Comparison of ENCODE assay signal across 13 mouse cellular contexts in the genomic region with DNA sequence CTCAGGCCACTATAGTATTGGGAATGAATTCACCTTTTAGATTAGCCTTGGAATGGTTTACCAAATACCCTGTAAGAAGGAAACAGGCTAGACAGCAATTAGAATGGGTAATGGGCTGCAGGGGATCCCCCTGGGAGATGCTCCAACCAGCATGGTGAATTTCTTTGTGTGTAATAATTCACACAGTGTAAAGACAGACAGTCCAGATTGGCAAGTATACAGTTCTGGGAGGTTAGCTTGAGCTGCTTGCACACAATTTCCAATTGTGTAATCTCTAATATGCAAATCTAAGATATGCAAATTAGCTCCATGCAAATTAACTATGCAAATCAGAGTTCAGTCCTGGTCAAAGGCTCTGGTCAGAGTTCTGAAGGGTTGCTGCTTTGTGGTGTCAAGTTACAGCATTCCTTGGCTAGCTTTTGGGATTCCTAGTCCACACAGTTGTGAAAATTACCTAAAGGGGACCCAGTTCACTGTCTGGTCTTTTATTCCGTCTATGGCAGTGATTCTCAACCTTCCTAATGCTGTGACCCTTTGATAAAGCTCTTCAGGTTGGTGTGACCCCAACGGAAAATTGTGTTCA.
DNase-seq lines count a peak whose midpoint lies in the region; ATAC-seq lines count a peak whose summit lies in the region.
"Had no signal": no experiment of that assay in that cellular context is flagged by ENCODE, and none has a peak within 500 bp of the region (broad histone marks: within the 10 kb centered on the region; RNA-seq: fewer than 3 reads in every experiment).

No protein-coding gene starts in this region.

- no peak overlapping the region for H3K4me3 ChIP-seq in neural tube, embryonic 11.5 days (ENCODE audit: low read depth, low read length)
- no peak overlapping the region for H3K4me3 ChIP-seq in forebrain, embryonic 13.5 days
- no peak overlapping the region for H3K4me3 ChIP-seq in kidney, embryonic 15.5 days (replicated peaks)
- H3K4me3 ChIP-seq in neural tube, embryonic 15.5 days (replicated peaks): no peak overlapping the region
- H3K4me3 ChIP-seq: heart, adult 2 months had no signal

- no peaks in the 10 kb centered on the region for H3K9me3 ChIP-seq in neural tube, embryonic 11.5 days (ENCODE audit: control insufficient read depth, low read length)
- 0 out of 2 replicates have a peak, but pooled peaks cover 2% of the 10 kb centered on the region for H3K9me3 ChIP-seq in forebrain, embryonic 13.5 days (replicated peaks)
- no peaks in the 10 kb centered on the region for H3K9me3 ChIP-seq in kidney, embryonic 15.5 days (replicated peaks)
- H3K9me3 ChIP-seq in neural tube, embryonic 15.5 days (replicated peaks): no peaks in the 10 kb centered on the region

- no peak overlapping the region for H3K4me2 ChIP-seq in neural tube, embryonic 11.5 days (ENCODE audit: low read depth)
- H3K4me2 ChIP-seq in forebrain, embryonic 13.5 days: no peak overlapping the region
- no peak overlapping the region for H3K4me2 ChIP-seq in kidney, embryonic 15.5 days
- H3K4me2 ChIP-seq in neural tube, embryonic 15.5 days: no peak overlapping the region

- no peak for DNase-seq in neural tube, embryonic 11.5 days (ENCODE audit: low spot score)
- no peak for DNase-seq in neural tube, embryonic 10.5 days (ENCODE audit: extremely low spot score, low spot score)
- no peak for DNase-seq in yolk sac, embryonic 10.5 days (ENCODE audit: low spot score)
- DNase-seq in thymus, postnatal 25 days: no peak
- DNase-seq in right cerebral cortex, adult 2 months (ENCODE audit: low spot score in 2 of 2): no peak
- DNase-seq: cerebellum, postnatal 25 days; heart, adult 2 months; spleen, adult 18-20 months; thymus, postnatal 4 days had no signal

- ATAC-seq in neural tube, embryonic 11.5 days (ENCODE audit: insufficient read depth, low FRiP score, low TSS enrichment): peak; percentile 91
- peak; percentile 95 for ATAC-seq in forebrain, embryonic 13.5 days
- peak; percentile 54; the same call in 1 of the 2 replicates for ATAC-seq in kidney, embryonic 15.5 days (replicated peaks; ENCODE audit: low FRiP score)
- ATAC-seq in neural tube, embryonic 15.5 days (ENCODE audit: low FRiP score): peak; percentile 31; the same call in 1 of the 2 replicates

- no peak overlapping the region for H3K27ac ChIP-seq in neural tube, embryonic 11.5 days (ENCODE audit: low read depth, low read length)
- H3K27ac ChIP-seq in forebrain, embryonic 13.5 days: peak overlapping the region; percentile 72
- H3K27ac ChIP-seq in kidney, embryonic 15.5 days: no peak overlapping the region
- H3K27ac ChIP-seq in neural tube, embryonic 15.5 days (replicated peaks): no peak overlapping the region
- H3K27ac ChIP-seq: heart, adult 2 months had no signal

- no peaks in the 10 kb centered on the region for H3K36me3 ChIP-seq in neural tube, embryonic 11.5 days (ENCODE audit: control insufficient read depth, insufficient read depth, low read length)
- H3K36me3 ChIP-seq in forebrain, embryonic 13.5 days (ENCODE audit: poor library complexity, severe bottlenecking): no peaks in the 10 kb centered on the region
- no peaks in the 10 kb centered on the region for H3K36me3 ChIP-seq in kidney, embryonic 15.5 days
- H3K36me3 ChIP-seq in neural tube, embryonic 15.5 days: no peaks in the 10 kb centered on the region
- H3K36me3 ChIP-seq: G1E had no signal

- no peak overlapping the region for H3K9ac ChIP-seq in neural tube, embryonic 11.5 days (ENCODE audit: low read length)
- H3K9ac ChIP-seq in forebrain, embryonic 13.5 days: no peak overlapping the region
- no peak overlapping the region for H3K9ac ChIP-seq in kidney, embryonic 15.5 days
- no peak overlapping the region for H3K9ac ChIP-seq in neural tube, embryonic 15.5 days (replicated peaks)

- no peaks in the 10 kb centered on the region for H3K27me3 ChIP-seq in neural tube, embryonic 11.5 days (ENCODE audit: control insufficient read depth, insufficient read depth, low read length)
- H3K27me3 ChIP-seq in forebrain, embryonic 13.5 days: no peaks in the 10 kb centered on the region
- H3K27me3 ChIP-seq in kidney, embryonic 15.5 days: no peaks in the 10 kb centered on the region
- H3K27me3 ChIP-seq in neural tube, embryonic 15.5 days (replicated peaks): no peaks in the 10 kb centered on the region

- 18% methylated on average over 2 of the region's 2 CpGs for WGBS in neural tube, embryonic 11.5 days
- 18% methylated on average over 2 of the region's 2 CpGs for WGBS in forebrain, embryonic 13.5 days
- WGBS in kidney, embryonic 15.5 days: 23% methylated on average over 2 of the region's 2 CpGs
- WGBS in neural tube, embryonic 15.5 days: 17% methylated on average over 2 of the region's 2 CpGs

- H3K4me1 ChIP-seq in neural tube, embryonic 11.5 days (ENCODE audit: control insufficient read depth, insufficient read depth, low read length): 0 out of 2 replicates have a peak, but pooled peaks cover 2% of the 10 kb centered on the region
- peaks cover 23% of the 10 kb centered on the region for H3K4me1 ChIP-seq in forebrain, embryonic 13.5 days
- peaks cover 8% of the 10 kb centered on the region; the same call in 1 of the 2 replicates for H3K4me1 ChIP-seq in kidney, embryonic 15.5 days
- peaks cover 16% of the 10 kb centered on the region; the same call in 1 of the 2 replicates for H3K4me1 ChIP-seq in neural tube, embryonic 15.5 days

Comparison
In these comparisons a context has a peak if more than half of its experiments do, and no peak if none do; other contexts are left out.
1. ATAC-seq: peak in every context shown above with its lines; median percentile 95 in forebrain, embryonic 13.5 days; 91 in neural tube, embryonic 11.5 days; 54 in kidney, embryonic 15.5 days; 31 in neural tube, embryonic 15.5 days.